Mouse (Mus musculus) heart, adult 11 months (tissue): ENCODE results near the gene Gm428.
"Not testable (repeated sequence)": the region's sequence is repeated elsewhere in the genome, so short reads cannot be mapped to it uniquely, and the experiment has no call there.

Experiments
- DNase-seq: peaks from one replicate; pipeline ENCODE4 v3.0.0; 2022

Gm428 gene

GRCm38 (mm10) chr4:73683216-73683615, at the start of gene Gm428:
Gene Gm428 (plus strand): TSS chr4:73683516.
- not testable (repeated sequence) for DNase-seq

- not testable (repeated sequence) for DNase-seq
These were observed 45.5 kb upstream of the Gm428 start, which contains the start of gene Gm11236 for GRCm38 (mm10) chr4:73637821-73638220. Gene Gm11236 (plus strand): TSS chr4:73638121.

GRCm38 (mm10) chr4:73661864-73662263, 21.5 kb upstream of the Gm428 start:
- peak; percentile 74 for DNase-seq

GRCm38 (mm10) chr4:73668054-73668453, 15.3 kb upstream of the Gm428 start, which contains the start of gene Gm11239:
Gene Gm11239 (plus strand): TSS chr4:73668354.
- not testable (repeated sequence) for DNase-seq

- no peak for DNase-seq
These were observed 35.4 kb downstream of the Gm428 start for GRCm38 (mm10) chr4:73718761-73719160.

GRCm38 (mm10) chr4:73719819-73720218, 36.5 kb downstream of the Gm428 start:
- no peak for DNase-seq
